Mouse (Mus musculus): ENCODE data around the gene Pde2a. TPM values are rescaled to one million over a fixed set of nuclear protein-coding genes. Genes with fewer than 3 reads are reported as not detected.
"Not testable (repeated sequence)": the region's sequence is repeated elsewhere in the genome, so short reads cannot be mapped to it uniquely, and the experiment has no call there.

The Pde2a gene
- polyA plus RNA-seq, 1 experiment from 2014 or later = 12.7 TPM

GRCm38 (mm10) chr7:101555473-101555872 lies 134.0 kb downstream of the Pde2a start:
- H3K9me3 ChIP-seq (replicated peaks; ENCODE audit: control insufficient read depth, low read length); H3K4me2 ChIP-seq (ENCODE audit: low read depth, low read length); H3K36me3 ChIP-seq (ENCODE audit: control insufficient read depth, insufficient read depth); H3K27ac ChIP-seq (ENCODE audit: low read length); H3K9ac ChIP-seq (ENCODE audit: low read length); H3K27me3 ChIP-seq (ENCODE audit: control insufficient read depth, insufficient read depth, low read length); H3K4me3 ChIP-seq (ENCODE audit: low read length); H3K4me1 ChIP-seq (ENCODE audit: control insufficient read depth, insufficient read depth, low read length): not testable (repeated sequence)
- ATAC-seq (replicated peaks; ENCODE audit: extremely low read depth, insufficient read depth, low FRiP score) = peak; percentile 45; the same call in 1 of the 2 replicates
- WGBS = 80% methylated on average over 3 of the region's 3 CpGs

GRCm38 (mm10) chr7:101557391-101557790 lies 135.9 kb downstream of the Pde2a start:
- Histone ChIP-seq H3K27ac (ENCODE audit: low read length) (no peak overlapping the region), H3K4me2 (ENCODE audit: low read depth, low read length) (no peak overlapping the region), H3K4me3 (ENCODE audit: low read length) (no peak overlapping the region), H3K9ac (ENCODE audit: low read length) (no peak overlapping the region), H3K9me3 (replicated peaks; ENCODE audit: control insufficient read depth, low read length) (no peaks in the 10 kb centered on the region), H3K27me3 (ENCODE audit: control insufficient read depth, insufficient read depth, low read length) (no peaks in the 10 kb centered on the region; the same call in 1 of the 2 replicates), H3K36me3 (ENCODE audit: control insufficient read depth, insufficient read depth) (no peaks in the 10 kb centered on the region), H3K4me1 (ENCODE audit: control insufficient read depth, insufficient read depth, low read length) (no peaks in the 10 kb centered on the region)
- 67% methylated on average over 1 of the region's 1 CpGs for WGBS
- no peak for ATAC-seq (replicated peaks; ENCODE audit: extremely low read depth, insufficient read depth, low FRiP score)

GRCm38 (mm10) chr7:101559393-101559792 lies 137.9 kb downstream of the Pde2a start:
- H3K36me3 ChIP-seq (ENCODE audit: control insufficient read depth, insufficient read depth); H3K9me3 ChIP-seq (replicated peaks; ENCODE audit: control insufficient read depth, low read length); H3K27me3 ChIP-seq (ENCODE audit: control insufficient read depth, insufficient read depth, low read length); H3K4me1 ChIP-seq (ENCODE audit: control insufficient read depth, insufficient read depth, low read length); H3K4me2 ChIP-seq (ENCODE audit: low read depth, low read length); H3K9ac ChIP-seq (ENCODE audit: low read length); ATAC-seq (replicated peaks; ENCODE audit: extremely low read depth, insufficient read depth, low FRiP score); H3K4me3 ChIP-seq (ENCODE audit: low read length); H3K27ac ChIP-seq (ENCODE audit: low read length): not testable (repeated sequence)
- 45% methylated on average over 5 of the region's 5 CpGs for WGBS

MicroRNAs within 50 kb of the gene (microRNA counts, 519-probe panel; counts per million panel counts)
- microRNA mmu-miR-139-3p = not detected
- microRNA mmu-miR-139-5p = 2,379 counts per million, percentile 53 among the panel's probes with 10 or more counts

Small RNA genes lying within 50 kb of the gene (microRNA-seq; reads per million reads assigned to microRNA genes)
- 3,519 reads per million, percentile 90 among the genes with 10 or more reads in this experiment for gene Mir139

Other genes with a start within 250 kb of the Pde2a start
- 32.1 and 35.1 TPM in 2 replicates for gene Atg16l2, start 119.4 kb upstream of the Pde2a start, polyA plus RNA-seq (2015; fragmentation: Nextera tagmentation; extraction: Ambion mirVana)
- 27.0 and 31.3 TPM in 2 replicates for gene Stard10, start 104.6 kb upstream of the Pde2a start, polyA plus RNA-seq (2015; fragmentation: Nextera tagmentation; extraction: Ambion mirVana)
- 32.6 and 35.1 TPM in 2 replicates for gene Arap1, start 73.6 kb upstream of the Pde2a start, polyA plus RNA-seq (2015; fragmentation: Nextera tagmentation; extraction: Ambion mirVana)
- gene Gm45837, start 10.8 kb upstream of the Pde2a start, polyA plus RNA-seq (2015; fragmentation: Nextera tagmentation; extraction: Ambion mirVana) = 2.0 and 7.8 TPM in 2 replicates
- gene Art2b, start 163.9 kb downstream of the Pde2a start, polyA plus RNA-seq (2015; fragmentation: Nextera tagmentation; extraction: Ambion mirVana) = 0.07 TPM in 1 of 2 replicates, not detected in the other
- gene Clpb, start 241.9 kb downstream of the Pde2a start, polyA plus RNA-seq (2015; fragmentation: Nextera tagmentation; extraction: Ambion mirVana) = 48.2 and 56.9 TPM in 2 replicates

Data from heart, embryonic 16.5 days (tissue).